Mouse (Mus musculus): ENCODE measurements around the gene F8. TPM values are rescaled to one million over a fixed set of nuclear protein-coding genes. Genes with fewer than 3 reads are reported as not detected.

The F8 gene
- total and polyA plus RNA-seq, 2 experiments from 2014 or later = 0.31 to 1.7 TPM

- Histone ChIP-seq H3K4me1 (ENCODE audit: control insufficient read depth, insufficient read depth) (no peaks in the 10 kb centered on the region), H3K4me2 (ENCODE audit: low read depth, low read length) (no peak overlapping the region), H3K27me3 (ENCODE audit: control insufficient read depth, insufficient read depth, low read length) (no peaks in the 10 kb centered on the region), H3K9ac (replicated peaks; ENCODE audit: low read depth, low read length) (no peak overlapping the region), H3K27ac (ENCODE audit: low read depth) (no peak overlapping the region), H3K4me3 (ENCODE audit: low read depth, low read length) (no peak overlapping the region), H3K9me3 (replicated peaks; ENCODE audit: control insufficient read depth, low read length) (no peaks in the 10 kb centered on the region), H3K36me3 (replicated peaks; ENCODE audit: control insufficient read depth, insufficient read depth, low read length) (0 out of 2 replicates have a peak, but pooled peaks cover 10% of the 10 kb centered on the region)
- DNase-seq (ENCODE audit: low spot score) (no peak), ATAC-seq (ENCODE audit: insufficient read depth, low read depth) (no peak)
- TF ChIP-seq EP300 (IDR thresholded peaks at IDR 0.05; ENCODE audit: low read depth) (no peak), CTCF (IDR thresholded peaks at IDR 0.05; ENCODE audit: low read depth) (no peak)
Observed at GRCm38 (mm10) chrX:75126893-75127292, 255.5 kb downstream of the F8 start.

GRCm38 (mm10) chrX:75125606-75126005 is 256.8 kb downstream of the F8 start:
- no peaks in the 10 kb centered on the region for H3K4me1 ChIP-seq (ENCODE audit: control insufficient read depth, insufficient read depth)
- TF ChIP-seq CTCF (IDR thresholded peaks at IDR 0.05; ENCODE audit: low read depth) (no peak), EP300 (IDR thresholded peaks at IDR 0.05; ENCODE audit: low read depth) (no peak)
- 60% methylated on average over 3 of the region's 3 CpGs for WGBS
- no peak overlapping the region for H3K9ac ChIP-seq (replicated peaks; ENCODE audit: low read depth, low read length)
- H3K4me3 ChIP-seq (ENCODE audit: low read depth, low read length) = no peak overlapping the region
- no peaks in the 10 kb centered on the region for H3K27me3 ChIP-seq (ENCODE audit: control insufficient read depth, insufficient read depth, low read length)
- H3K4me2 ChIP-seq (ENCODE audit: low read depth, low read length) = no peak overlapping the region
- no peak overlapping the region for H3K27ac ChIP-seq (ENCODE audit: low read depth)
- no peak for ATAC-seq (ENCODE audit: insufficient read depth, low read depth)
- H3K9me3 ChIP-seq (replicated peaks; ENCODE audit: control insufficient read depth, low read length) = no peaks in the 10 kb centered on the region
- no peak for DNase-seq (ENCODE audit: low spot score)
- H3K36me3 ChIP-seq (replicated peaks; ENCODE audit: control insufficient read depth, insufficient read depth, low read length) = 0 out of 2 replicates have a peak, but pooled peaks cover 10% of the 10 kb centered on the region

Other genes with a start within 250 kb of the F8 start
- gene Smim9, start 218.8 kb downstream of the F8 start, total RNA-seq (2014; rRNA removed; ENCODE audit: low replicate concordance) = not detected in 2 replicates
- not detected in 2 replicates for gene Smim9, start 218.8 kb downstream of the F8 start, polyA plus RNA-seq (2015; fragmentation: Nextera tagmentation; extraction: Ambion mirVana)
- gene Fundc2, start 216 bp downstream of the F8 start, total RNA-seq (2014; rRNA removed; ENCODE audit: low replicate concordance) = 46.3 and 51.4 TPM in 2 replicates
- 97.5 and 119 TPM in 2 replicates for gene Fundc2, start 216 bp downstream of the F8 start, polyA plus RNA-seq (2015; fragmentation: Nextera tagmentation; extraction: Ambion mirVana)
- 9.7 and 22.1 TPM in 2 replicates for gene Cmc4, start 34.0 kb upstream of the F8 start, total RNA-seq (2014; rRNA removed; ENCODE audit: low replicate concordance)
- 22.9 and 24.2 TPM in 2 replicates for gene Cmc4, start 34.0 kb upstream of the F8 start, polyA plus RNA-seq (2015; fragmentation: Nextera tagmentation; extraction: Ambion mirVana)
- 12.4 and 16.2 TPM in 2 replicates for gene Mtcp1, start 34.0 kb upstream of the F8 start, total RNA-seq (2014; rRNA removed; ENCODE audit: low replicate concordance)
- 3.8 and 4.7 TPM in 2 replicates for gene Mtcp1, start 34.0 kb upstream of the F8 start, polyA plus RNA-seq (2015; fragmentation: Nextera tagmentation; extraction: Ambion mirVana)
- 5.1 and 7.1 TPM in 2 replicates for gene Brcc3, start 34.0 kb upstream of the F8 start, total RNA-seq (2014; rRNA removed; ENCODE audit: low replicate concordance)
- gene Brcc3, start 34.0 kb upstream of the F8 start, polyA plus RNA-seq (2015; fragmentation: Nextera tagmentation; extraction: Ambion mirVana) = 41.4 and 42.4 TPM in 2 replicates
- gene Vbp1, start 131.7 kb upstream of the F8 start, total RNA-seq (2014; rRNA removed; ENCODE audit: low replicate concordance) = 65.4 and 70.6 TPM in 2 replicates
- gene Vbp1, start 131.7 kb upstream of the F8 start, polyA plus RNA-seq (2015; fragmentation: Nextera tagmentation; extraction: Ambion mirVana) = 146 and 148 TPM in 2 replicates
- gene Rab39b, start 195.6 kb upstream of the F8 start, total RNA-seq (2014; rRNA removed; ENCODE audit: low replicate concordance) = not detected in 2 replicates
- 0.10 and 0.11 TPM in 2 replicates for gene Rab39b, start 195.6 kb upstream of the F8 start, polyA plus RNA-seq (2015; fragmentation: Nextera tagmentation; extraction: Ambion mirVana)